Mouse (Mus musculus): ENCODE results near the gene 1700012B07Rik. TPM values are rescaled to one million over a fixed set of nuclear protein-coding genes. Genes with fewer than 3 reads are reported as not detected.
A peak's percentile ranks its signal among the peaks of the same experiment; 100 is the strongest.

Gene 1700012B07Rik
- polyA plus RNA-seq, 1 experiment from 2014 or later = not detected

DNA sequence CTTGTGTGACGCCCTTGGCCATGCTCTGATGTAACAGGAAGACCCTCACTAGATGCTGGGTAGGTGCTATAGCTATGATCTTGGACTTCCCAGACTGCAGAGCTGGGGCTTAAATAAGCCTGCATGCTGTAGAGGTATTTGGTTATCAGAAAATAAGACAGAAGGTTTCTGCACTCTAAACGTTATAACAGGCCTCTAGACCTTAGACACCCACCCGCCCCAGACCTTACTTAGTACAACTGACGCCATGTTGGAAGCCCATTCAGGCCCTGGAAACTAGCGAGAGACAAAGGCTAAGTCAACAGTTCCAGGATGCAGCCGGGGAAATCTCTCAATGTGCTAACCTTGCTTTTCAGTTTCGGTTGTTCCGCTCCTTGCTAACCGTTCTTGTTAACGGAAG lies 44.2 kb upstream of the 1700012B07Rik start:
- Histone ChIP-seq H3K4me3 (ENCODE audit: low read depth, low read length) (no peak overlapping the region), H3K9me3 (ENCODE audit: control insufficient read depth, low read length) (no peaks in the 10 kb centered on the region), H3K4me2 (ENCODE audit: low read depth) (no peak overlapping the region), H3K27ac (ENCODE audit: low read depth, low read length) (no peak overlapping the region), H3K27me3 (ENCODE audit: control insufficient read depth, insufficient read depth, low read length) (no peaks in the 10 kb centered on the region), H3K9ac (ENCODE audit: low read length) (no peak overlapping the region), H3K36me3 (ENCODE audit: control insufficient read depth, insufficient read depth, low read length) (no peaks in the 10 kb centered on the region), H3K4me1 (ENCODE audit: control insufficient read depth, insufficient read depth, low read length) (no peaks in the 10 kb centered on the region)
- 87% methylated on average over 10 of the region's 10 CpGs for WGBS
- DNase-seq (ENCODE audit: low spot score) (no peak), ATAC-seq (ENCODE audit: insufficient read depth, low FRiP score, low TSS enrichment) (no peak)

- Histone ChIP-seq H3K27ac (ENCODE audit: low read depth, low read length) (no peak overlapping the region), H3K27me3 (ENCODE audit: control insufficient read depth, insufficient read depth, low read length) (no peaks in the 10 kb centered on the region), H3K4me3 (ENCODE audit: low read depth, low read length) (no peak overlapping the region), H3K36me3 (ENCODE audit: control insufficient read depth, insufficient read depth, low read length) (no peaks in the 10 kb centered on the region), H3K4me1 (ENCODE audit: control insufficient read depth, insufficient read depth, low read length) (no peaks in the 10 kb centered on the region), H3K9me3 (ENCODE audit: control insufficient read depth, low read length) (no peaks in the 10 kb centered on the region), H3K9ac (ENCODE audit: low read length) (no peak overlapping the region), H3K4me2 (ENCODE audit: low read depth) (no peak overlapping the region)
- no peak for DNase-seq (ENCODE audit: low spot score)
- 84% methylated on average over 5 of the region's 5 CpGs for WGBS
- no peak for ATAC-seq (ENCODE audit: insufficient read depth, low FRiP score, low TSS enrichment)
These were observed 40.0 kb upstream of the 1700012B07Rik start for GRCm38 (mm10) chr11:109867861-109868260.

- Histone ChIP-seq H3K27ac (ENCODE audit: low read depth, low read length) (no peak overlapping the region), H3K4me1 (ENCODE audit: control insufficient read depth, insufficient read depth, low read length) (no peaks in the 10 kb centered on the region), H3K36me3 (ENCODE audit: control insufficient read depth, insufficient read depth, low read length) (no peaks in the 10 kb centered on the region), H3K4me3 (ENCODE audit: low read depth, low read length) (no peak overlapping the region), H3K9ac (ENCODE audit: low read length) (no peak overlapping the region), H3K27me3 (ENCODE audit: control insufficient read depth, insufficient read depth, low read length) (no peaks in the 10 kb centered on the region), H3K9me3 (ENCODE audit: control insufficient read depth, low read length) (no peaks in the 10 kb centered on the region), H3K4me2 (ENCODE audit: low read depth) (no peak overlapping the region)
- 82% methylated on average over 11 of the region's 11 CpGs for WGBS
- no peak for ATAC-seq (ENCODE audit: insufficient read depth, low FRiP score, low TSS enrichment)
- DNase-seq (ENCODE audit: low spot score) = no peak
These were observed 38.8 kb upstream of the 1700012B07Rik start for GRCm38 (mm10) chr11:109866537-109867160.

DNA sequence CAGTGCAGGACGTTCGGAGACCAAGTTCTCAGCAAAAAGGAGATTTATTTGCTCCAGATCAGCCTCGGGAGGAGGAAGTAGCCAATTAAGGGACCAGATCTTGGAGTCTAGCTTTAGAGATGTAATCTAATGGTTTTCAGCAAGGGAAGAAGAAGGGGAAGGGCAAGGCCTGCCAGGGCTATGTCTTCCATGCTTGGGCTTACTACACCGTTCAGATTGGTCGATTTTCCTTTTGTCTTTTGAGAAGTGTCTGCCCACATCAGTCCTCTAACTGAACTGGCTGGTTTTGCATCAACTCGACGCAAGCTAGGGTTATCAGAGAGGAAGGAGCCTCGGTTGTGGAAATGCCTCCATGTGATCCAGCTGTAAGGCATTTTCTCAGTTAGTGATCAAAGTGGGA lies 37.7 kb upstream of the 1700012B07Rik start:
- Histone ChIP-seq H3K9me3 (ENCODE audit: control insufficient read depth, low read length) (no peaks in the 10 kb centered on the region), H3K27me3 (ENCODE audit: control insufficient read depth, insufficient read depth, low read length) (no peaks in the 10 kb centered on the region), H3K36me3 (ENCODE audit: control insufficient read depth, insufficient read depth, low read length) (no peaks in the 10 kb centered on the region), H3K9ac (ENCODE audit: low read length) (no peak overlapping the region), H3K4me3 (ENCODE audit: low read depth, low read length) (no peak overlapping the region), H3K4me2 (ENCODE audit: low read depth) (no peak overlapping the region), H3K4me1 (ENCODE audit: control insufficient read depth, insufficient read depth, low read length) (no peaks in the 10 kb centered on the region), H3K27ac (ENCODE audit: low read depth, low read length) (no peak overlapping the region)
- no peak for ATAC-seq (ENCODE audit: insufficient read depth, low FRiP score, low TSS enrichment)
- no peak for DNase-seq (ENCODE audit: low spot score)
- 83% methylated on average over 8 of the region's 8 CpGs for WGBS

GRCm38 (mm10) chr11:109863951-109864350 lies 36.1 kb upstream of the 1700012B07Rik start:
- Histone ChIP-seq H3K4me1 (ENCODE audit: control insufficient read depth, insufficient read depth, low read length) (no peaks in the 10 kb centered on the region), H3K36me3 (ENCODE audit: control insufficient read depth, insufficient read depth, low read length) (no peaks in the 10 kb centered on the region), H3K4me3 (ENCODE audit: low read depth, low read length) (no peak overlapping the region), H3K4me2 (ENCODE audit: low read depth) (no peak overlapping the region), H3K9ac (ENCODE audit: low read length) (no peak overlapping the region), H3K27ac (ENCODE audit: low read depth, low read length) (no peak overlapping the region), H3K27me3 (ENCODE audit: control insufficient read depth, insufficient read depth, low read length) (no peaks in the 10 kb centered on the region), H3K9me3 (ENCODE audit: control insufficient read depth, low read length) (no peaks in the 10 kb centered on the region)
- WGBS = 87% methylated on average over 7 of the region's 7 CpGs
- DNase-seq (ENCODE audit: low spot score) (no peak), ATAC-seq (ENCODE audit: insufficient read depth, low FRiP score, low TSS enrichment) (no peak)

DNA sequence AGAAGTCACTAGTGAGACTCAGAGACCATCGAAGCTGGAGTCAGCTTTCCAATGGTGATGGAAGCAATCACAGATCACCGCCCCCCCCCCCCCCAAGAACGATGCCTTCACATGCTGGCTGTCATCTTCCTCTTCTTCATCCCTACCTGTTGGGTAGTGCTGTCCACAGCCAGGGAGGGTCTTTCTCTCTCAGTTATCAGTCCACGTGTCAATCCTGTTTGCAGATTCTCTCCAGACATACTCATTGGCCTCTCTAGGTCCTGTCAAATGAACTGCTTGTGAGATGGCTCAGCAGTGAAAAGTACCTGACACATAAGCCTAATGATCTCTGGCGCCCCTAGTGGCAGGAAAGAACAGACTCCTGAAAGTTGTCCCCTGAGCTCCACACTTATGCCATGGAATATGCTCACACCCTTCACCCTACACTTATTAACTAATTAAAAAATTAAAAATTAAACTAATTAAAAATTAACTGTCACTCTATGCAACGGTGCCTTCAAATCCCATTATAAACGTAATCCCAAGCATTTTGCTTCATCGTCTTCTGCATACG lies 35.4 kb upstream of the 1700012B07Rik start:
- Histone ChIP-seq H3K9me3 (ENCODE audit: control insufficient read depth, low read length) (no peaks in the 10 kb centered on the region), H3K9ac (ENCODE audit: low read length) (no peak overlapping the region), H3K4me2 (ENCODE audit: low read depth) (no peak overlapping the region), H3K4me3 (ENCODE audit: low read depth, low read length) (no peak overlapping the region), H3K27ac (ENCODE audit: low read depth, low read length) (no peak overlapping the region), H3K27me3 (ENCODE audit: control insufficient read depth, insufficient read depth, low read length) (no peaks in the 10 kb centered on the region), H3K36me3 (ENCODE audit: control insufficient read depth, insufficient read depth, low read length) (no peaks in the 10 kb centered on the region), H3K4me1 (ENCODE audit: control insufficient read depth, insufficient read depth, low read length) (no peaks in the 10 kb centered on the region)
- 69% methylated on average over 9 of the region's 9 CpGs for WGBS
- DNase-seq (ENCODE audit: low spot score) (peak; percentile 54), ATAC-seq (ENCODE audit: insufficient read depth, low FRiP score, low TSS enrichment) (peak; percentile 31; the same call in 1 of the 2 replicates)

GRCm38 (mm10) chr11:109860508-109860907 lies 32.7 kb upstream of the 1700012B07Rik start:
- H3K4me1 ChIP-seq (ENCODE audit: control insufficient read depth, insufficient read depth, low read length) = no peaks in the 10 kb centered on the region
- peak; percentile 88 for DNase-seq (ENCODE audit: low spot score)
- no peaks in the 10 kb centered on the region for H3K27me3 ChIP-seq (ENCODE audit: control insufficient read depth, insufficient read depth, low read length)
- no peaks in the 10 kb centered on the region for H3K36me3 ChIP-seq (ENCODE audit: control insufficient read depth, insufficient read depth, low read length)
- no peak overlapping the region for H3K27ac ChIP-seq (ENCODE audit: low read depth, low read length)
- H3K9ac ChIP-seq (ENCODE audit: low read length) = no peak overlapping the region
- no peaks in the 10 kb centered on the region for H3K9me3 ChIP-seq (ENCODE audit: control insufficient read depth, low read length)
- peak overlapping the region; percentile 22; the same call in 1 of the 2 replicates for H3K4me2 ChIP-seq (ENCODE audit: low read depth)
- ATAC-seq (ENCODE audit: insufficient read depth, low FRiP score, low TSS enrichment) = no peak
- no peak overlapping the region for H3K4me3 ChIP-seq (ENCODE audit: low read depth, low read length)
- 8% methylated on average over 10 of the region's 10 CpGs for WGBS

- H3K9ac ChIP-seq (ENCODE audit: low read length) = no peak overlapping the region
- no peaks in the 10 kb centered on the region for H3K9me3 ChIP-seq (ENCODE audit: control insufficient read depth, low read length)
- H3K27me3 ChIP-seq (ENCODE audit: control insufficient read depth, insufficient read depth, low read length) = no peaks in the 10 kb centered on the region
- DNase-seq (ENCODE audit: low spot score) (no peak), ATAC-seq (ENCODE audit: insufficient read depth, low FRiP score, low TSS enrichment) (no peak)
- 74% methylated on average over 14 of the region's 14 CpGs for WGBS
- H3K36me3 ChIP-seq (ENCODE audit: control insufficient read depth, insufficient read depth, low read length) = no peaks in the 10 kb centered on the region
- H3K4me2 ChIP-seq (ENCODE audit: low read depth) = no peak overlapping the region
- no peak overlapping the region for H3K4me3 ChIP-seq (ENCODE audit: low read depth, low read length)
- no peaks in the 10 kb centered on the region for H3K4me1 ChIP-seq (ENCODE audit: control insufficient read depth, insufficient read depth, low read length)
- no peak overlapping the region for H3K27ac ChIP-seq (ENCODE audit: low read depth, low read length)
These were observed 32.2 kb upstream of the 1700012B07Rik start for GRCm38 (mm10) chr11:109859939-109860469.

DNA sequence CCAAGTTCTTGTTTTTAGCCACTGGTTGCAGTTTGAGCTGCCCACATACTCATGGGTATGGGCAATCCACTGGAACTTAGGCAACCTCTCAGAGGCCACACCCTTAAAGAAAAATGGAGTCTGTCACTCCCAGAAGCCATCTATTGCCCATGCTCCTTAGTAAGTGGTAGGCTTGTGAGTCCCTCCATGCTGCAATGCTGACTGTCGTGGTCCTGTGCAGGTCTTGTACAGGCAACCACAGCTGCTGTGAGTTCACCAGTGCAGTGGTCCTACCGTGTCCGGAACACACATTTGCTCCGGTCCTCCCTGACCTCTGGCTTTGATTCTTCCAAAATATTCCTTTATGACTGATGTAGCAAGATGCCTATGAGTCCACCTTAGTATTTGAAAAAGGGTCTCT lies 31.6 kb upstream of the 1700012B07Rik start:
- no peaks in the 10 kb centered on the region for H3K9me3 ChIP-seq (ENCODE audit: control insufficient read depth, low read length)
- H3K36me3 ChIP-seq (ENCODE audit: control insufficient read depth, insufficient read depth, low read length) = no peaks in the 10 kb centered on the region
- no peak overlapping the region for H3K4me3 ChIP-seq (ENCODE audit: low read depth, low read length)
- ATAC-seq (ENCODE audit: insufficient read depth, low FRiP score, low TSS enrichment) (no peak), DNase-seq (ENCODE audit: low spot score) (no peak)
- H3K4me2 ChIP-seq (ENCODE audit: low read depth) = no peak overlapping the region
- no peaks in the 10 kb centered on the region for H3K4me1 ChIP-seq (ENCODE audit: control insufficient read depth, insufficient read depth, low read length)
- H3K9ac ChIP-seq (ENCODE audit: low read length) = no peak overlapping the region
- WGBS = 88% methylated on average over 4 of the region's 4 CpGs
- H3K27ac ChIP-seq (ENCODE audit: low read depth, low read length) = no peak overlapping the region
- no peaks in the 10 kb centered on the region for H3K27me3 ChIP-seq (ENCODE audit: control insufficient read depth, insufficient read depth, low read length)

Measured in neural tube, embryonic 11.5 days (tissue).